Mouse (Mus musculus) intestine, postnatal 0 days (tissue): ENCODE results near the gene Lag3. TPM values are rescaled to one million over a fixed set of nuclear protein-coding genes. Genes with fewer than 3 reads are reported as not detected.

Source experiments
- ATAC-seq: fragments of 200-750 bp; cut with Nextera tagmentation; 2 replicates; pipeline ENCODE4 v1.8.0; 2017; ENCODE audit warnings: mild to moderate bottlenecking, moderate TSS enrichment, moderate library complexity
- H3K27ac ChIP-seq: fragments of 300-500 bp; sonication (generic); 2 replicates; pipeline ENCODE4 v1.5.1; 2014; ENCODE audit warnings: mild to moderate bottlenecking, low read depth, low read length, moderate library complexity
- H3K27me3 ChIP-seq: fragments of 300-500 bp; sonication (generic); replicated peaks from 2 replicates; pipeline ENCODE4 v1.6.1; 2014; ENCODE audit warnings: low read length, mixed read lengths; ENCODE audit not compliant: control insufficient read depth, insufficient read depth
- H3K36me3 ChIP-seq: fragments of 300-500 bp; sonication (generic); 2 replicates; pipeline ENCODE4 v1.6.1; 2014; ENCODE audit warnings: mild to moderate bottlenecking, moderate library complexity; ENCODE audit not compliant: control insufficient read depth, insufficient read depth
- H3K4me1 ChIP-seq: fragments of 300-500 bp; sonication (generic); replicated peaks from 2 replicates; pipeline ENCODE4 v1.6.1; 2014; ENCODE audit warnings: antibody characterized with exemption, low read length, mixed read lengths; ENCODE audit not compliant: control insufficient read depth, insufficient read depth
- H3K4me2 ChIP-seq: fragments of 300-500 bp; sonication (generic); replicated peaks from 2 replicates; pipeline ENCODE4 v1.6.1; 2014; ENCODE audit warnings: low read depth, mild to moderate bottlenecking, moderate library complexity
- H3K4me3 ChIP-seq: fragments of 300-500 bp; sonication (generic); 2 replicates; pipeline ENCODE4 v1.5.1; 2014; ENCODE audit warnings: low read depth, low read length
- H3K9ac ChIP-seq: fragments of 300-500 bp; sonication (generic); 2 replicates; pipeline ENCODE4 v1.6.1; 2014; ENCODE audit warnings: mild to moderate bottlenecking, low read depth, low read length
- H3K9me3 ChIP-seq: fragments of 300-500 bp; sonication (generic); 2 replicates; pipeline ENCODE4 v1.6.1; 2016; ENCODE audit warnings: mixed run types; ENCODE audit not compliant: control insufficient read depth
- CTCF ChIP-seq: sonication (generic); IDR thresholded peaks from 2 replicates; pipeline ENCODE4 v1.5.1; 2016; ENCODE audit warnings: low read depth, mild to moderate bottlenecking, control low read depth, antibody characterized with exemption, moderate library complexity
- WGBS: fragments of 180-500 bp; shearing (Covaris S2); extraction: QIAGEN DNeasy Blood & Tissue Kit; methylation state at CpG from one replicate; pipeline ENCODE4 v1.1.7; 2014; 5-methylcytosine and 5-hydroxymethylcytosine counted together
- polyA plus RNA-seq: library from polyadenylated mRNA; unstranded; fragments of >200 nt; fragmentation: Nextera tagmentation; extraction: Ambion mirVana; gene quantifications from 2 replicates; pipeline ENCODE4 v1.2.1, GENCODE M21; 2015

The Lag3 gene
- polyA plus RNA-seq, 1 experiment from 2014 or later = 1.7 TPM

- Histone ChIP-seq H3K36me3 (peaks cover 18% of the 10 kb centered on the region), H3K27me3 (no peaks in the 10 kb centered on the region), H3K4me1 (peaks cover 13% of the 10 kb centered on the region), H3K27ac (peak overlapping the region; percentile 97), H3K4me2 (peak overlapping the region; percentile 86), H3K9me3 (no peaks in the 10 kb centered on the region), H3K9ac (peak overlapping the region; percentile 95), H3K4me3 (peak overlapping the region; percentile 91)
- ATAC-seq = peak; percentile 39
- TF ChIP-seq CTCF = no peak
- under 1% methylated on average over 68 of the region's 89 CpGs for WGBS
Observed at GRCm38 (mm10) chr6:124917518-124918330, 6.2 kb upstream of the Lag3 start.

GRCm38 (mm10) chr6:124916695-124917517, 5.4 kb upstream of the Lag3 start:
- H3K27ac ChIP-seq = peak overlapping the region; percentile 97
- peak overlapping the region; percentile 86 for H3K4me2 ChIP-seq
- peaks cover 18% of the 10 kb centered on the region for H3K36me3 ChIP-seq
- peak; percentile 77 for TF ChIP-seq CTCF
- WGBS = under 1% methylated on average over 35 of the region's 67 CpGs
- H3K9me3 ChIP-seq = no peaks in the 10 kb centered on the region
- no peaks in the 10 kb centered on the region for H3K27me3 ChIP-seq
- H3K9ac ChIP-seq = peak overlapping the region; percentile 95
- H3K4me1 ChIP-seq = peaks cover 13% of the 10 kb centered on the region
- ATAC-seq = peak; percentile 80
- H3K4me3 ChIP-seq = peak overlapping the region; percentile 91

- no peak for ATAC-seq
- Histone ChIP-seq H3K27ac (peak overlapping the region; percentile 46), H3K9ac (peak overlapping the region; percentile 95), H3K36me3 (peaks cover 18% of the 10 kb centered on the region), H3K4me2 (peak overlapping the region; percentile 86), H3K4me1 (peaks cover 13% of the 10 kb centered on the region), H3K9me3 (no peaks in the 10 kb centered on the region), H3K4me3 (peak overlapping the region; percentile 91), H3K27me3 (no peaks in the 10 kb centered on the region)
- 8% methylated on average over 12 of the region's 12 CpGs for WGBS
- TF ChIP-seq CTCF = no peak
Observed at GRCm38 (mm10) chr6:124915942-124916694, 4.6 kb upstream of the Lag3 start.

- Histone ChIP-seq H3K27me3 (peaks cover 4% of the 10 kb centered on the region; the same call in 1 of the 2 replicates), H3K4me2 (peak overlapping the region; percentile 86), H3K4me1 (peaks cover 13% of the 10 kb centered on the region), H3K9me3 (no peaks in the 10 kb centered on the region), H3K27ac (peak overlapping the region; percentile 46; the same call in 1 of the 2 replicates), H3K4me3 (peak overlapping the region; percentile 91), H3K9ac (peak overlapping the region; percentile 95), H3K36me3 (peaks cover 18% of the 10 kb centered on the region)
- TF ChIP-seq CTCF = no peak
- no peak for ATAC-seq
- 13% methylated on average over 22 of the region's 22 CpGs for WGBS
Observed at GRCm38 (mm10) chr6:124915160-124915941, 3.8 kb upstream of the Lag3 start.

- 85% methylated on average over 7 of the region's 7 CpGs for WGBS
- no peaks in the 10 kb centered on the region for H3K9me3 ChIP-seq
- no peak overlapping the region for H3K27ac ChIP-seq
- H3K4me2 ChIP-seq = peak overlapping the region; percentile 86; the same call in 1 of the 2 replicates
- TF ChIP-seq CTCF = no peak
- H3K9ac ChIP-seq = no peak overlapping the region
- peaks cover 18% of the 10 kb centered on the region for H3K36me3 ChIP-seq
- ATAC-seq = no peak
- H3K27me3 ChIP-seq = peaks cover 12% of the 10 kb centered on the region; the same call in 1 of the 2 replicates
- peaks cover 13% of the 10 kb centered on the region for H3K4me1 ChIP-seq
- no peak overlapping the region for H3K4me3 ChIP-seq
Observed at GRCm38 (mm10) chr6:124914511-124914910, 3.0 kb upstream of the Lag3 start.
